Mouse (Mus musculus) right cerebral cortex, postnatal 14 days (tissue): ENCODE measurements around the gene Bcl9.

Experiments used
- DNase-seq: peaks from one replicate; pipeline ENCODE4 v3.0.0; 2022

The Bcl9 gene

DNA sequence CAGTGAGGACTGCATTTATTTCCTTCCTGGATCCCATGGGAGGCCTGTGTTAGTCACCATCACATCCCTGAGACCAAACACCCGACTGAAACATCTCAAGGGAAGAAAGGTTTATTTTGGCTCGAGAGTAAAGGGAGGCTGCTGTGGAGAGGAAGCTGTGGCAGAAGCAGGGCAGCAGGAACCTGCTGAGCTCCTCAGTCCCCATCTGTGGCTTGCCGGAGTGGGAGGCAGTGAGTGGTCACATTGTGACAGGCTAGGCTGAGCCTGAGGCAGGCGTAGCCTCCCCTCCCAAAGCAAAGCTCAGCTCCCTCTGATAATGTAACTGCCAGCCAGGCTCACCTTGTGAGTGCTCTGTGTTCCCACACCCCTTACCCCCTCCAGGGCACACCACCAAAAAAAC lies 130.6 kb downstream of the Bcl9 start:
- no peak for DNase-seq

DNA sequence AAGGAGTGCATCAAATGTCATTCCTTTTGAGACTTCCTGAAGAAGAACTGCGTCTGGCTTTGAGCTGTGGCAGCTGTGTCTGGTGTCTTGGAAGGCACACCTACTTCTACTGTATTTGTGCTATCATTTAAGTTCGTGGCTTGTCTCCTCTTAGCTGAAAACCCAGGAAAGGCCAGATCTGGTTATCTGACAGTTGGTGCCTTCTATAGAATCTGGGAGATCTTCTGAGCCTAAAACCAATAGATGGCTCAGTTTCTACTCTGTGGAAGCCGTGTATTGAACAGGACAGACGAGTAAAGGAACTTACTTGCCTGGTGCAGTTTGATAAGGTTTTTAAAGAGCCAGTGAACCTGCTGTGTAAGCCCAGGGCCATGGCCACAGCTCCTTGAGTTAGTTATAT lies 133.2 kb downstream of the Bcl9 start:
- DNase-seq: no peak

DNA sequence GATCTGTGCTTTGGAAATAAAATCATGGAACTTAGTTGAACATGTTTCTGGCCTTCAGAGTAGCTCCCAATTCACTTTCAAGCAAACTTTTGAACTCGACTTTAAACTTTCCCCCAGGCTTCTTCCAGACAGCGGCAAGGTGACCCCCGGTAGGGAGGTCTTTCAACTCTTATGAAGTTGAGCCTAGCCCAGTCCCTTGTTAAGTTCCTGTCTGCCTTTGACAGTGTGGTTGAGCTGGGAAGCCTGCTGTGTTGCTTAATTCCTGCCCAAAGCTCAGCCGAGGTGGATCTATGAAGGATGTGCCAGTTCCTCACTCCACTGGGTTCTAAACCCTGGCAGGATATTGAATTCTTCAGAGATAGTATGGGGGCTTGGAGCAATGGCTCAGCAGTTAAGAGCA lies 135.9 kb downstream of the Bcl9 start:
- DNase-seq: no peak

DNA sequence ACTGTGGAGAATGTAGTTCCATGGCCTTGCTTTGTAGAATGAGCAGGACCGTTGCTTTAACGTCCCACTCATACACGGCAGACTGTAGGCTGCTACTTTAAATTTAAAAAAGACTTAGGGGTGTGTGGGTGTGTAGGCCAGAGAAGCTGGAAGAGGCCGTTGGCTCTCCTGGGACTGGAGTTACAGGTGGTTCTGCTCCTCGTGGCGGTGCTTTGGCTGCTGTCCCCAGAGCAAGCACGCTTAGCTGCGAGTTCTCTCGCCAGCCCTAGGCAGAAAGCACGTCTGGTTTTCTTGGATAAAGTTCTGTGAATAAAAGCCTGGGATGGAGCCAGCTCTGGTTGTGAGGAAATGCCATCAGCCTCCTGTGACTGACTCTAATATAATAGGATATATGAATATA lies 136.8 kb downstream of the Bcl9 start:
- DNase-seq: peak; percentile 34

DNA sequence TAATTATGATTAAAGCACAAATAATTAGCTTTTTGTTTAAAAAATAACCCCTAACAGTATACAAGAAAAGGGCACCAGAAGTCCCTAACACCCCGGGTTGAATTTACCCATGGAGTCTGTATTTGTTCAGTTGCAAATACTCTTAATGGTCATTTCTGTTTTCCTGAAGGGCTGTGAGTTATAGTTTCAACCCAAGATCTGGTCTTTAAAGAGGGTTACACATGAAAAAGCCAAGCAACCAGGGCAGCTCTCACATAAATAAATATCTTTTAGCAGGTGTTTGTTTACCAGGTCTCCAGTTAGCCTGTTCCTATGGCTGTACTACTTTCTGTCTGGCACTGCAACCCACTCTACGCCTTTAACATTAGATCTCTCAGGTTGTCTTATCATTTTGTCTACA lies 137.7 kb downstream of the Bcl9 start:
- no peak for DNase-seq

DNA sequence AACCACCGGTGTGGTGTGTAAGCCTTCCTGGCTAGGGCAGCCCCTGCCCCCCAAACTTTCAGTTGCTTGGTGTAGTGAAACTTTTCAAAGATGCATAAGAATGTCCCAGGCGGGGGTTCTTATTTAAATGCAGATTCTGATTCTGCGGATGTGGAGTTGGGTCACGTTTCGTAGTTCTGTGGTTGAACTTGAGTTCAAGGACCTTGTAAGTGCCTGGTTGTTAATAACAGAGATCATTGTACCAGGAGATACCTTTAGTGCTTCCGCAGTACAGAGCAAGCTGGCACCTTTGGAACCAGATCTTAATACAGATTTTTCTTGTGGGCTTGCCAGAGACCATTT lies 138.2 kb downstream of the Bcl9 start:
- no peak for DNase-seq

DNA sequence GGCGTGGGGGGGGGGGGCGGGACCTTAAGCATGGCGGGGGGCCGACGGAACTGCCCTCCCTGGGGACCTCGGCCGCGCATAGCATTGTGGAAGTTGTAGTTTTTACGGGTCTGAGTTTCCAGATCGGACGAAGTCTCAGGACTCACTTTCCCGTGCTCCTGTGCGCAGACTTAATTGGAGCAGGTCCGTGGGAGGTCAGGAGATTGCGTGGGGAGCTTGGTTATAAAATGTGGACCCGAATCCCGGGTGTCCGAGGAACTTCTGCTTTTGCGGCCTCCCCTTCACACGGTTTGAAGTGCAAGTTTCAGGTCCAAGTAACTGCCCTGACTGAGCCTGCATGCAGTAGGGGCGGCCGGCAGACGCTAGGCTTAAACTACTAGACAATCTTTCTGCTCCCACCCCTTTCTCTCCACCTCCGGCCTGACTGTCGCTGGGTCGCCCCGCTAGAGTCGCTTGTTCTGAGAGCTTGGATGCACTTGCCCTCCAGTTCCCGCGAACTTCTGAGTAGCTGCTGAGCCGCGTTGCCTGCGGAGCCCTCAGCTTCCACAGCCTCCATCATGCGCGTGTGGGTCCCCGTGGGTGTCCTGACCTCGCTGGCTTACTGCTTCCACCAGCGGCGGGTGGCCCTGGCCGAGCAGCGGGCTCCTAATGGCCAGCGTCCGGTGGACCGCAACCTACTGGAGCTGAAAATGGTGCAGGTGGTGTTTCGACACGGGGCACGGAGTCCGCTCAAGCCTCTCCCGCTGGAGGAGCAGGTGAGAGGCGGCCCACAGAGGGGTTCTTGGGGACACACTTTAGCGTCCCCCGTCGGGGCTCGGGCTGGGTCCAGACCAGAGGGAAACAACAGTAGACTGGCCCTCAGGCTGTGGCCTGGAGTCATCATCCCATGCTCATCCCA lies 138.9 kb downstream of the Bcl9 start, which contains the start of gene Acp6:
Gene Acp6, plus strand, starts transcription at position 167 of the 898 bp plus-strand sequence.
- peak; percentile 77 for DNase-seq

DNA sequence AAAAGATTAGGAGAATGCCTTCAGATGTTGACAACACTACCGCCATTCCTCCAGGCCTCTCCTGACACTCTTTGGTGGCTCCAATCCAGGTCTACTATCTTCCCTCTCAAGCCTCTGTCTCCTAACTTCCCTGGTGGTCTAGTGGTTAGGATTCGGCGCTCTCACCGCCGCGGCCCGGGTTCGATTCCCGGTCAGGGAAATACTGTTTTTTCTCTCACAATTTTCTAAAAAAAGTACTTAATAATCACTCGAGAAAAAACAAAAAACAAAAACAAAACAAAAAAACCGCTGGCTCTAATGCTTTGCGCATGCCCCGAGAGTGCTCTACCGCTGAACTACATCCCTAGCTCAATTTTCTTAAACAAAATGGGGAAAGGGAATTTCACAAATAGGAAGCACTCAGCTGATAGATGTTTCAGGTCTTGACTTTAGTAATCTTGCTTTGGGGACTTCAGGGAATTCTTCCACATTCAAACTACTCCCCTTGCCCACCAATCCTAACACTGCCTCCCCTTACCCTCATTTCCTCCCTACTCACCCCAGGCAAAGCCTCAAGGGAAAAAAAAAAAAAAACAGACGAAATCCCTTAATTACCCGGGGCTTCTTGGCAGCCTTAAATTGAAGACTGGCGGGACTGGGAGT lies 139.6 kb downstream of the Bcl9 start:
- DNase-seq: peak; percentile 73

DNA sequence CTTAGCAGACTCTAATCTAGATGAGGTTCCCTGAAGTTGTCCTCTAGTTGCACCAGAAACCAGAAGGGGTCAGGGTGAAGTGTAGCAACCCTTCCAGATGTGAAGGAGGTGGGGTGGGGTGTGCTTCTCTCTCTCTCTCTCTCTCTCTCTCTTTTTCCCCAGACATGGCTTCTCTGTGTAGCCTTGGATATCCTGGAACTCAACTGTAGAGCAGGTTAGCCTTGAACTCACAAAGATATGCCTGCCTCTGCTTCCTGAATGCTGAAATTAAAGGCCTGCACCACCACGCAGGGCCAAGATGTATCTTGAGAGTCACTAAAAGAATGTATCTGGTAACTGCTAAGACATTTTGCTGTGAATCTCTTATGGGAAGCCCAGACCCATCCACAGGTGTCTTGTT lies 140.4 kb downstream of the Bcl9 start:
- no peak for DNase-seq

DNA sequence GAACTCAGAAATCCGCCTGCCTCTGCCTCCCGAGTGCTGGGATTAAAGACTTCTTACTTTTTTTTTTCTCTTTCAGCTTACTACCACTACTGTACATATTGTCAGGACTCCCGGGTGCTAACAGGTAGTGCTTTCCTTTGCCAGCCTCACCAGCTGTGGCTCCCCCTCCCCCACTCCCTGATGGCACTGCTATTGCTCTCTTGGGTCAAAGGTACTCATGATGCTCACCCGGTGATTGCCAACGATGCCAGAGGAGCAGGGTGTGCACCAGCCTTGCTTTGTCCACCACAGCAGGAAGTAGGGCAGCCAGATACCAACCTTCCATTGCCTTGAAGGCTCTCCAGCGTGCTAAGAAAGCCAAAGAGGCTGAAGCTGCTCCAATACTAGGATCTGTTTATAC lies 141.3 kb downstream of the Bcl9 start:
- DNase-seq: no peak
